Mouse (Mus musculus) G1E (cell line): ENCODE data around the gene Gps1.

Experiments used
- CTCF ChIP-seq: IDR thresholded peaks from 2 replicates; pipeline ENCODE4 v1.5.1; 2012; ENCODE audit warnings: low read depth, low read length, inconsistent platforms, mixed read lengths
- POLR2AphosphoS5 ChIP-seq: IDR thresholded peaks from 2 replicates; pipeline ENCODE4 v1.6.1; 2012; ENCODE audit warnings: low read depth, low read length, inconsistent platforms; ENCODE audit not compliant: insufficient replicate concordance

DNA sequence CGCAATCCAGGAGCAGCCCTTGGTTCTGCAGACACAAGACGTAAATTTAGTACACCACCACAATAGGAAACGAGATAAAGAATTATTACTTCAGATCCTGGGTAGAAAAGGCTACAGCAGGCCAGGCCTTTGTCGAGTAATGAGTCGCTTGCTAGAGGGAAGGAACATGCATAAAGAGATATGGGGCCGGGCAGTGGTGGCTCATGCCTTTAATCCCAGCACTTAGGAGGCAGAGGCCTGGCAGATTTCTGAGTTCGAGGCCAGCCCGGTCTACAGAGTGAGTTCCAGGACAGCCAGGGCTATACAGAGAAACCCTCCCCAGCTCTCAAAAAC, 12.5 kb downstream of the Gps1 start:
- TF ChIP-seq POLR2AphosphoS5: no peak
- TF ChIP-seq CTCF: no peak
